Mouse (Mus musculus): ENCODE data around the gene Olfr691. TPM values are rescaled to one million over a fixed set of nuclear protein-coding genes. Genes with fewer than 3 reads are reported as not detected.

Olfr691 gene
- not detected in 2 replicates for total RNA-seq (2012; rRNA removed)
- polyA plus RNA-seq (2012; ENCODE audit: insufficient read depth in 1 of 2, insufficient read length in 2 of 2, low read depth in 1 of 2, low replicate concordance in 2 of 2, missing spikeins in 1 of 2), result not detected

GRCm38 (mm10) chr7:105342170-105342569, at the start of gene Olfr691:
Gene Olfr691, minus strand, starts transcription at chr7:105342270.
- Histone ChIP-seq H3K27ac (ENCODE audit: control insufficient read depth, low read depth, low read length) (no peak within 1 kb of the TSS), H3K36me3 (ENCODE audit: control insufficient read depth in 1 of 2, insufficient read depth in 2 of 2, low read length in 2 of 2) (no peaks in the 10 kb centered on the region), H3K79me2 (ENCODE audit: control insufficient read depth, insufficient read depth, low read length, poor library complexity) (no peaks in the 10 kb centered on the region), H3K9me3 (replicated peaks; ENCODE audit: insufficient read depth, low read length) (no peaks in the 10 kb centered on the region), H3K4me3 (ENCODE audit: control insufficient read depth in 1 of 2, insufficient read depth in 1 of 2, low read depth in 2 of 2, low read length in 2 of 2) (no peak within 1 kb of the TSS), H3K27me3 (ENCODE audit: control insufficient read depth in 1 of 2, insufficient read depth in 2 of 2, low read length in 2 of 2) (no peaks in the 10 kb centered on the region), H3K9ac (ENCODE audit: control insufficient read depth, low read depth, low read length, poor library complexity, severe bottlenecking) (no peak within 1 kb of the TSS), H3K4me1 (ENCODE audit: control insufficient read depth in 1 of 2, insufficient read depth in 2 of 2, low read length in 2 of 2) (no peaks in the 10 kb centered on the region)
- DNase-seq (ENCODE audit: low read depth, low spot score), result no peak
- no peak for TF ChIP-seq MXI1 (IDR thresholded peaks at IDR 0.05; ENCODE audit: low read depth, low read length)
- TF ChIP-seq MAFK (IDR thresholded peaks at IDR 0.05; ENCODE audit: borderline replicate concordance, low read depth, low read length), result no peak

- H3K4me1 ChIP-seq (ENCODE audit: control insufficient read depth in 1 of 2, insufficient read depth in 2 of 2, low read length in 2 of 2), result no peaks in the 10 kb centered on the region
- TF ChIP-seq E2F4 (IDR thresholded peaks at IDR 0.05; ENCODE audit: borderline replicate concordance, low read depth, low read length), result no peak
- no peak overlapping the region for H3K9ac ChIP-seq (ENCODE audit: control insufficient read depth, low read depth, low read length, poor library complexity, severe bottlenecking)
- H3K9me3 ChIP-seq (replicated peaks; ENCODE audit: insufficient read depth, low read length), result no peaks in the 10 kb centered on the region
- no peak for DNase-seq (ENCODE audit: low read depth, low spot score)
- H3K27me3 ChIP-seq (ENCODE audit: control insufficient read depth in 1 of 2, insufficient read depth in 2 of 2, low read length in 2 of 2), result no peaks in the 10 kb centered on the region
- no peaks in the 10 kb centered on the region for H3K79me2 ChIP-seq (ENCODE audit: control insufficient read depth, insufficient read depth, low read length, poor library complexity)
- H3K36me3 ChIP-seq (ENCODE audit: control insufficient read depth in 1 of 2, insufficient read depth in 2 of 2, low read length in 2 of 2), result no peaks in the 10 kb centered on the region; a peak in 2 of 4 replicates
- H3K4me3 ChIP-seq (ENCODE audit: control insufficient read depth in 1 of 2, insufficient read depth in 1 of 2, low read depth in 2 of 2, low read length in 2 of 2), result no peak overlapping the region
- no peak overlapping the region for H3K27ac ChIP-seq (ENCODE audit: control insufficient read depth, low read depth, low read length)
Measured at GRCm38 (mm10) chr7:105390236-105390635, 48.2 kb upstream of the Olfr691 start.

GRCm38 (mm10) chr7:105387696-105388095, 45.6 kb upstream of the Olfr691 start:
- H3K4me3 ChIP-seq (ENCODE audit: control insufficient read depth in 1 of 2, insufficient read depth in 1 of 2, low read depth in 2 of 2, low read length in 2 of 2), result no peak overlapping the region
- no peaks in the 10 kb centered on the region for H3K9me3 ChIP-seq (replicated peaks; ENCODE audit: insufficient read depth, low read length)
- no peak overlapping the region for H3K9ac ChIP-seq (ENCODE audit: control insufficient read depth, low read depth, low read length, poor library complexity, severe bottlenecking)
- no peak for DNase-seq (ENCODE audit: low read depth, low spot score)
- TF ChIP-seq SIN3A (IDR thresholded peaks at IDR 0.05; ENCODE audit: low read length) (no peak), GATA1 (IDR thresholded peaks at IDR 0.05; ENCODE audit: low read depth, low read length) (no peak), ZC3H11A (IDR thresholded peaks at IDR 0.05; ENCODE audit: low read depth, low read length) (no peak), RAD21 (IDR thresholded peaks at IDR 0.05; ENCODE audit: low read depth, low read length) (no peak), ZMIZ1 (IDR thresholded peaks at IDR 0.05; ENCODE audit: low read depth, low read length) (no peak)
- H3K27ac ChIP-seq (ENCODE audit: control insufficient read depth, low read depth, low read length), result no peak overlapping the region
- H3K4me1 ChIP-seq (ENCODE audit: control insufficient read depth in 1 of 2, insufficient read depth in 2 of 2, low read length in 2 of 2), result no peaks in the 10 kb centered on the region
- no peaks in the 10 kb centered on the region; a peak in 1 of 4 replicates for H3K36me3 ChIP-seq (ENCODE audit: control insufficient read depth in 1 of 2, insufficient read depth in 2 of 2, low read length in 2 of 2)
- H3K27me3 ChIP-seq (ENCODE audit: control insufficient read depth in 1 of 2, insufficient read depth in 2 of 2, low read length in 2 of 2), result no peaks in the 10 kb centered on the region
- no peaks in the 10 kb centered on the region for H3K79me2 ChIP-seq (ENCODE audit: control insufficient read depth, insufficient read depth, low read length, poor library complexity)

- DNase-seq (ENCODE audit: low read depth, low spot score), result no peak
- no peaks in the 10 kb centered on the region for H3K9me3 ChIP-seq (replicated peaks; ENCODE audit: insufficient read depth, low read length)
- H3K9ac ChIP-seq (ENCODE audit: control insufficient read depth, low read depth, low read length, poor library complexity, severe bottlenecking), result no peak overlapping the region
- H3K36me3 ChIP-seq (ENCODE audit: control insufficient read depth in 1 of 2, insufficient read depth in 2 of 2, low read length in 2 of 2), result peaks cover 0 to 2% of the 10 kb centered on the region in 2 experiments; a peak in 3 of 4 replicates
- H3K79me2 ChIP-seq (ENCODE audit: control insufficient read depth, insufficient read depth, low read length, poor library complexity), result no peaks in the 10 kb centered on the region
- H3K4me1 ChIP-seq (ENCODE audit: control insufficient read depth in 1 of 2, insufficient read depth in 2 of 2, low read length in 2 of 2), result no peaks in the 10 kb centered on the region; a peak in 1 of 4 replicates
- H3K27ac ChIP-seq (ENCODE audit: control insufficient read depth, low read depth, low read length), result no peak overlapping the region
- no peaks in the 10 kb centered on the region for H3K27me3 ChIP-seq (ENCODE audit: control insufficient read depth in 1 of 2, insufficient read depth in 2 of 2, low read length in 2 of 2)
- no peak overlapping the region for H3K4me3 ChIP-seq (ENCODE audit: control insufficient read depth in 1 of 2, insufficient read depth in 1 of 2, low read depth in 2 of 2, low read length in 2 of 2)
- TF ChIP-seq CTCF (IDR thresholded peaks at IDR 0.05 in 2 of 3, conservative IDR thresholded peaks at IDR 0.05 in 1 of 3; ENCODE audit: control insufficient read depth in 1 of 3, insufficient read depth in 1 of 3, low read depth in 2 of 3, low read length in 3 of 3, poor library complexity in 1 of 3, severe bottlenecking in 1 of 3) (no peak), CHD2 (IDR thresholded peaks at IDR 0.05; ENCODE audit: low read length) (no peak), NRF1 (IDR thresholded peaks at IDR 0.05; ENCODE audit: insufficient read depth, low read depth, low read length, poor library complexity, severe bottlenecking) (no peak), CHD1 (IDR thresholded peaks at IDR 0.05; ENCODE audit: low read depth, low read length) (no peak), RAD21 (IDR thresholded peaks at IDR 0.05; ENCODE audit: low read depth, low read length) (no peak), RCOR1 (IDR thresholded peaks at IDR 0.05; ENCODE audit: low read depth, low read length) (no peak), E2F4 (IDR thresholded peaks at IDR 0.05; ENCODE audit: borderline replicate concordance, low read depth, low read length) (no peak), TAL1 (IDR thresholded peaks at IDR 0.05; ENCODE audit: low read length) (no peak), ZKSCAN1 (IDR thresholded peaks at IDR 0.05; ENCODE audit: low read depth, low read length) (no peak), KAT2A (conservative IDR thresholded peaks at IDR 0.05; ENCODE audit: low read depth, low read length) (no peak), EP300 (IDR thresholded peaks at IDR 0.05; ENCODE audit: low read depth in 1 of 2, low read length in 2 of 2) (no peak), TCF12 (IDR thresholded peaks at IDR 0.05; ENCODE audit: low read depth, low read length) (no peak), ZNF384 (IDR thresholded peaks at IDR 0.05; ENCODE audit: low read depth, low read length) (no peak), NELFE (IDR thresholded peaks at IDR 0.05; ENCODE audit: low read depth, low read length) (no peak), ELF1 (IDR thresholded peaks at IDR 0.05; ENCODE audit: low read depth, low read length) (no peak)
Measured at GRCm38 (mm10) chr7:105380329-105380728, 38.3 kb upstream of the Olfr691 start.

Measured in MEL (cell line).